Mouse (Mus musculus) small intestine, adult 2 months (tissue): Measurements from ENCODE around the gene Padi6. TPM values are rescaled to one million over a fixed set of nuclear protein-coding genes. Genes with fewer than 3 reads are reported as not detected.

Experiments used
- H3K27ac ChIP-seq: fragments of 200-500 bp; 2 replicates; pipeline ENCODE4 v1.5.1; 2012; ENCODE audit warnings: low read depth, low read length, control low read depth, inconsistent platforms; ENCODE audit not compliant: insufficient read depth
- H3K27me3 ChIP-seq: fragments of 200-500 bp; 2 replicates; pipeline ENCODE4 v1.6.1; 2012; ENCODE audit warnings: mild to moderate bottlenecking, moderate library complexity, low read length, inconsistent platforms; ENCODE audit not compliant: control insufficient read depth, insufficient read depth
- H3K36me3 ChIP-seq: fragments of 200-500 bp; 2 replicates; pipeline ENCODE4 v1.6.1; 2012; ENCODE audit warnings: mild to moderate bottlenecking, low read length, control low read depth, inconsistent platforms; ENCODE audit not compliant: control insufficient read depth, insufficient read depth
- H3K4me1 ChIP-seq: fragments of 200-500 bp; 2 replicates; pipeline ENCODE4 v1.6.1; 2012; ENCODE audit warnings: low read length, inconsistent platforms, mixed read lengths; ENCODE audit not compliant: control insufficient read depth, insufficient read depth, insufficient read length
- H3K4me3 ChIP-seq: fragments of 200-500 bp; 2 replicates; pipeline ENCODE4 v1.5.1; 2012; ENCODE audit warnings: low read depth, mild to moderate bottlenecking, control low read depth, inconsistent platforms, low read length, moderate library complexity
- CTCF ChIP-seq: fragments of 200-500 bp; IDR thresholded peaks from 2 replicates; pipeline ENCODE4 v1.5.1; 2012; ENCODE audit warnings: low read depth, mild to moderate bottlenecking, control low read depth, inconsistent platforms, low read length, moderate library complexity, mixed read lengths; ENCODE audit not compliant: insufficient replicate concordance, insufficient read length; ENCODE audit errors: extremely low read depth
- POLR2A ChIP-seq: fragments of 200-500 bp; IDR thresholded peaks from 2 replicates; pipeline ENCODE4 v1.6.1; 2012; ENCODE audit warnings: low read depth, mild to moderate bottlenecking, control low read depth, inconsistent platforms, low read length, moderate library complexity
- WGBS: fragments of 180-500 bp; shearing (Covaris S2); methylation state at CpG from one replicate; pipeline ENCODE4 v1.1.7; 2018; 5-methylcytosine and 5-hydroxymethylcytosine counted together
- polyA plus RNA-seq: library from polyadenylated mRNA; depleted of rRNA; stranded (reverse); fragments of >200 nt; gene quantifications from 2 replicates; pipeline ENCODE4 v1.2.3, GENCODE M21; 2012

Padi6 gene
- polyA plus RNA-seq, 1 experiment = not detected

GRCm38 (mm10) chr4:140708297-140708927 is 34.0 kb downstream of the Padi6 start:
- Histone ChIP-seq H3K27me3 (no peaks in the 10 kb centered on the region), H3K36me3 (peaks cover 28% of the 10 kb centered on the region), H3K4me3 (no peak overlapping the region), H3K4me1 (peaks cover 9% of the 10 kb centered on the region), H3K27ac (no peak overlapping the region)
- WGBS = 36% methylated on average over 18 of the region's 18 CpGs
- no peak for TF ChIP-seq CTCF
- no peak for TF ChIP-seq POLR2A

GRCm38 (mm10) chr4:140707615-140708014 is 34.8 kb downstream of the Padi6 start:
- H3K4me3 ChIP-seq = no peak overlapping the region
- peaks cover 9% of the 10 kb centered on the region for H3K4me1 ChIP-seq
- no peaks in the 10 kb centered on the region for H3K27me3 ChIP-seq
- H3K27ac ChIP-seq = no peak overlapping the region
- no peak for TF ChIP-seq POLR2A
- no peak for TF ChIP-seq CTCF
- WGBS = 52% methylated on average over 4 of the region's 4 CpGs
- peaks cover 21% of the 10 kb centered on the region for H3K36me3 ChIP-seq

DNA sequence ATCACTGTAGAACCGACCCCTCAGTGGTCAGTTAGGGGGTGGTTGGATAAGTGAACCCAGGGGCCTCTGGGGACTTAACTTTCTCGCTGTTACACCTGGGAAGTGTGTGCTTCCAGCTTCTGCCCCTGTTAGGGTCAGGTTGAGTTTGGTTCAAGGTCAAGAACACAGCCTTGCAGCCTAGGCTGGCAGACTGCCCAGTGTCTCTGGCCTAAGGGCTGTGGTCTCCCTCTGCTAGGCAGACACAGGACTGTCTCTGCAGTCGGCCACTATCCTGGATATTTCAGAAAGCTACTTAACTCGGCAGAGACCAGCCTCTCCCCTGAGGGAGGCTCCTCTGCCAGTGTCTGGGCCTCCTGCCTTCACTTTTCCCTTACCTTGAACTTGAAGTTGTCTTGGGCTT is 38.3 kb downstream of the Padi6 start:
- Histone ChIP-seq H3K4me1 (peaks cover 13% of the 10 kb centered on the region), H3K36me3 (no peaks in the 10 kb centered on the region; the same call in 1 of the 2 replicates), H3K4me3 (no peak overlapping the region), H3K27me3 (no peaks in the 10 kb centered on the region), H3K27ac (no peak overlapping the region)
- TF ChIP-seq POLR2A = no peak
- no peak for TF ChIP-seq CTCF
- WGBS = 46% methylated on average over 4 of the region's 4 CpGs

DNA sequence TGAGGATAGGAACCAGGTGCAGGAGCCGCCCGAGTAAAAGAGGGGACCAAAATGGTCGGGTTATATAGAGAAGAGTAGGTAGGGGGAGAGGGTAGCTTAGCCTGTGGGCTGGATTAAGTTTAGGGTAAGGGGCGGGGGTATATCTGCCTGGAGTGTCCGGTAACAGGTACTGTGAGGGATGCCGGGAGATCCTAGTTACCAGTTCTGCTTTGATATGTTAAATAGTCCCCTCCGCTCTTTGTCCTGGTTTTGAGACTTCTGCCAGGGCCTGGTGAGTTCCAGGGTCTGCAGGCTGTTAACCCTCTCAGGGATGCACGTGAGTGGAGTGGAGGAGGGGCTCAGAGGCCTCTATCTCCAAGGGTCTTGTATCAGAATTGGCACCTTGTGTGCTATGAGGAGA is 38.8 kb downstream of the Padi6 start:
- 54% methylated on average over 8 of the region's 8 CpGs for WGBS
- no peaks in the 10 kb centered on the region; the same call in 1 of the 2 replicates for H3K36me3 ChIP-seq
- no peaks in the 10 kb centered on the region for H3K27me3 ChIP-seq
- no peak overlapping the region for H3K4me3 ChIP-seq
- no peak overlapping the region for H3K27ac ChIP-seq
- TF ChIP-seq CTCF (no peak), POLR2A (no peak)
- peaks cover 11% of the 10 kb centered on the region for H3K4me1 ChIP-seq

GRCm38 (mm10) chr4:140702611-140703327 is 39.7 kb downstream of the Padi6 start:
- TF ChIP-seq POLR2A (no peak), CTCF (no peak)
- peaks cover 5% of the 10 kb centered on the region for H3K4me1 ChIP-seq
- H3K4me3 ChIP-seq = peak overlapping the region; percentile 86
- H3K36me3 ChIP-seq = no peaks in the 10 kb centered on the region
- H3K27ac ChIP-seq = no peak overlapping the region
- under 1% methylated on average over 54 of the region's 68 CpGs for WGBS
- H3K27me3 ChIP-seq = no peaks in the 10 kb centered on the region

- no peaks in the 10 kb centered on the region for H3K36me3 ChIP-seq
- peaks cover 4% of the 10 kb centered on the region for H3K4me1 ChIP-seq
- H3K27me3 ChIP-seq = no peaks in the 10 kb centered on the region
- peak overlapping the region; percentile 86 for H3K4me3 ChIP-seq
- TF ChIP-seq CTCF = no peak
- no peak for TF ChIP-seq POLR2A
- WGBS = 2% methylated on average over 96 of the region's 107 CpGs
- peak overlapping the region; percentile 79 for H3K27ac ChIP-seq
These were observed 40.5 kb downstream of the Padi6 start for GRCm38 (mm10) chr4:140701716-140702561.

- peaks cover 4% of the 10 kb centered on the region for H3K4me1 ChIP-seq
- TF ChIP-seq CTCF (peak; percentile 60; the same call in 1 of the 2 replicates), POLR2A (peak; percentile 30; the same call in 1 of the 2 replicates)
- peak overlapping the region; percentile 86 for H3K4me3 ChIP-seq
- no peaks in the 10 kb centered on the region for H3K36me3 ChIP-seq
- H3K27me3 ChIP-seq = no peaks in the 10 kb centered on the region
- H3K27ac ChIP-seq = peak overlapping the region; percentile 79
- WGBS = 1% methylated on average over 61 of the region's 61 CpGs
These were observed 41.3 kb downstream of the Padi6 start for GRCm38 (mm10) chr4:140701049-140701715.
